Mouse (Mus musculus) cerebellum, adult 18-20 months (tissue): ENCODE results near the gene Gm20431.

Source experiments
- DNase-seq, 2 experiments: peaks; one replicate each; pipeline ENCODE4 v3.0.0; 2021

Gm20431 gene

GRCm38 (mm10) chr2:167565312-167565656 is 96.0 kb downstream of the Gm20431 start:
- DNase-seq: no peak

DNA sequence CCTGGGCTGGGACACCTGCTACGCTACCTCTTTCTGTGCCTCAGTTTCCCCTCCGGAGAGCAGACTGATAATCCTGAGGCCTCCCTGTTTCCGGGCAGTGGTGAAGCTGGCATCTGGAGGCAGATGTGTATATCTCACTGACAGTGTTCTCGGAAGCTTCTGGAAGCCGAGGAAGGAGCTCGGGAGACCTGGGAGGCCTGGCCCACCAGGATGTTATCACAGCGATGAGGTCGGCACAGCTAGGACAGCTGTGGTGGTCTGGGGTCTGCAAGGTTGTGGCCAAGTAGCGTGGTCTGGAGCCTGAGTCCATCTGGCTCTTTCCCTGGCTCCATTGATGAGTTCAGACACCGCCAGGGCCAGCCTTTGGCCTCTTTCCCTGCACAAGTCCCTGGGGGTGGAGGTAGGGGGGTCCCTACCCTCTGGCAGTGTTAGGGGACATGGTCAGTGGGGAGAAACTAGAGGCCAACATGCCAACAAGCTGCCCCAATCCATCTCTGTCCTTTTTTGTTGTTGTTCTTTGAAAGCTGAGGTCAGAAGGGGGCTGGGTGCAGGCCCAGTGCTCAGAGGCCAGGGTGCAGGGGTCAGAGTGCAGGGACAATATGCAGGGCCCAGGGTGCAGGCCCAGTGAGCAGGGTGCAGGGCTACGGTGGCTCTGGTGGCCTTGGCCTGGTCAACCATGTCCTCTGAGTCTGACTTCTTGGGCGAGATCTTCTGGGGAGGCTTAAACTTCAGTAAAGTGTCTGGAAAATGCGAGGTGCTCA is 96.6 kb downstream of the Gm20431 start:
- no peak for DNase-seq

GRCm38 (mm10) chr2:167563703-167564102 is 97.6 kb downstream of the Gm20431 start:
- no peak for DNase-seq

DNA sequence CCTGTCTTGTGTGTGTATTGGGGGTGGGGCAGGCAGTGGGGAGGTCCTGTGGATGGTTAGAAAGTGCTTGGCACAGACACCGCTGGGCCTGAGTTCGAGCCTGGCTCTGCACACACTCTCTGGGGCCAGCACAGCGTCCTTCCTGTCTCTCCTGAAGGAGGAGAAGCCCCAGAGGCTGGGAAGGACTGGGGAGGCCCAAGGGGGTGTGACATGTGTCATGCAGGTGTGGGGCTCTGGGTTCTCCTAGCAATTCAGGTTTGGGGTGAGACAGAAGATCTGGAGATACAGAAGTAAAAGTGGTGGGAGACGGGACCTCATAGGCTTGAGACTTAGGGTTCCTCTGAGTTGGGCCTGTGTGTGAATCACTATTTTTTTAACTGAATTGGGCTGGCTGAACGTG is 98.3 kb downstream of the Gm20431 start:
- no peak for DNase-seq

GRCm38 (mm10) chr2:167562101-167562500 is 99.2 kb downstream of the Gm20431 start:
- no peak for DNase-seq

DNA sequence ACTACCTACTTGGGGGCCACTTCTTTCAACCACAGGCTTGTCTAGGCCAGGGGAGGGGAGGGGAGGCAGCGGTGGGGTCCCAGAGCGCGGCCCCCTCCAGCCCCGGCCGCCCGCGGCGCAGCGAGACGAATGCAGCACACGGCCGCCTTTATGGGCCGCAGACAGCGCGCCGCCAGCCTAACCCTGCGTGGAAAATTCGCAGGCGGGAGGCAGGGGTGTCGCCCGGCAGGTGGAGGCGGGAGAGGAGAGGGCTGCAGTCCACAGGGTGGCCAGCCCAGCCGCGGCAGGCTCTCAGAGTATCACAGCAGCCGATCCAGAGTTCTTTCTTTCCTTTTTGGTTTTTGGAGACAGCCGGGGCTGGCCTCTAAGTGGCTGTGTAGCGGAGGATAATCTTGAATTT is 101.9 kb downstream of the Gm20431 start:
- DNase-seq: no peak
